Mouse (Mus musculus) heart, postnatal 4 days (tissue): ENCODE results near the gene Bik. TPM values are rescaled to one million over a fixed set of nuclear protein-coding genes. Genes with fewer than 3 reads are reported as not detected.

Experiments used
- DNase-seq: peaks from one replicate; pipeline ENCODE4 v3.0.0; 2021
- total RNA-seq, 2 experiments: library from RNA; stranded (reverse); gene quantifications; 2 replicates each; pipeline ENCODE4 v1.2.3; 2021

Gene Bik
- total RNA-seq, 2 experiments from 2014 or later, result 22.8 to 28.0 TPM

DNA sequence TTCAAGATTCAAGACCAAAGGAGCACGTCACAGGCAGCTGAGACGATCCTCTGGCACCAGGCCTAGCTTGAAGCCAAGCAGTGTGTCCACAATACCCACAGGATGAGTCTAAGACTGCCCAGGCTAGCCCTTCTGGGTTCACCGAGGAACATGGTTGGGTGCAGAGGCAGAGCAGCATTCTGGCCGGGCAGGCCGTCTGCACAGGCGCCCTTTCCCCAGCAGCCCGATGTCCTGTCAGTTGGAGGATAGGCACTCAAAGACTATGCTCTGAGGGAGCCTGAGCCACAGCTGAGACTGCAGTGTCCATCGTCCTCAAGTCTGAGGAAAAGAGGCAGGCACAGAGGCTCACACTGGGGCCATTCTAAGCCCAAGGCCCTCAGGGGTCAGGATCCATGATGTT, 20.5 kb downstream of the Bik start:
- DNase-seq, result no peak

- no peak for DNase-seq
Measured at GRCm38 (mm10) chr15:83550137-83550536, 23.5 kb downstream of the Bik start.

DNA sequence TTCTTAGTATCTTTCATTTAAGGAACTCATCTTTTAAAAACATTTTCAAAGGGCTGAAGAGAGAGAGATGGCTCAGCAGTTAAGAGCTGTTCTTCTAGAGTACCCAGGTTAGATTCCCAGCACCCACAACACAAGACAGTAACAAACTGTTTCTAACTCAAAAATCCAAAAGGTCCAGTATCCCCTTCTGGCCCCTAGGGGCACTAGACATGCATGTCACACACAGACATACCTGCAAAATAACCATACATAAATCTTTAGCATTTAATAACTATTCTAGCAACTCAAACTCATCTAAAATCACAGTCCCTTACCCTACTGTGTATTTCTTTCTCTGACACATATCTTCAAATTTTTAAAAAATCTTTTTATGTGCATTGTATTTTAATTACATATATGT, 27.2 kb downstream of the Bik start:
- DNase-seq, result no peak

DNA sequence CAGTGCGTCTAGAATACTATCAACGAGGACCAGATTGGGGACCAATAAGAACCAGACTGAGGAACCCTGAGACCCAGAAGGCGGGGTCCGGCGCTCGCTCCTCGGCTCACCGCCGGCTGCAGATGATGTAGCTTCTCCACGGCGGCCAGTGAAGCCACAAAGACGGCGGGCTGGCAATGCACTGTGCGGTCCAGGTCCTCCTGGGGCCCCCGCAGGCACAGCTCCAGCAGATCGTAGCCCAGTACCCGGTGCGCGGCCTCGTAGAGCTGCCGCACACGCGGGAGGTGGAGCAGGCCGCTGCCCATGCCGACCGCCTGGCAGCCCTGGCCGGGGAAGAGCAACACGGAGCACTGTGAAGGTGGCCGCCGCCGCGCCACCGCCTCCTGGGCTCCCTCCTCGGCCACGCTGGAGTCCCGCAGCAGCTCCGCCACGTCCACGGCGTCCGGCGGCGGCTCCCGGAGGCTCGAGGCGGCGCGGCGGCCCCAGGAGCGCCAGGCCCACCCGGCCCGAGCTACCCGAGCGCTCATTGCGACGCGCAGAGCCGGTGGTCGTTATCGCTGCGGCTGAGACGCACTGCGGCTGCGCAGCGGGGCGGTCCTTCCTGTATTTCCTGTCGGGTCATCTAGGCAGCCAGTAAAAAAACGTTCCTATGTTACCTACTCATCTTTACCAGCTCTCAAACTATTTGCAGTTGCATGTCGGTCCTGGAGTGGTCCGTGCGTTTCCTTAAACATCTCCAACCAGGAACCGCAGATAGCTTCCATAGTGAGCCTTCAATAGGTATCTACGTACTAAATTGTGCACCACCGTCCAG, 28.7 kb downstream of the Bik start:
- DNase-seq, result peak; percentile 91

DNA sequence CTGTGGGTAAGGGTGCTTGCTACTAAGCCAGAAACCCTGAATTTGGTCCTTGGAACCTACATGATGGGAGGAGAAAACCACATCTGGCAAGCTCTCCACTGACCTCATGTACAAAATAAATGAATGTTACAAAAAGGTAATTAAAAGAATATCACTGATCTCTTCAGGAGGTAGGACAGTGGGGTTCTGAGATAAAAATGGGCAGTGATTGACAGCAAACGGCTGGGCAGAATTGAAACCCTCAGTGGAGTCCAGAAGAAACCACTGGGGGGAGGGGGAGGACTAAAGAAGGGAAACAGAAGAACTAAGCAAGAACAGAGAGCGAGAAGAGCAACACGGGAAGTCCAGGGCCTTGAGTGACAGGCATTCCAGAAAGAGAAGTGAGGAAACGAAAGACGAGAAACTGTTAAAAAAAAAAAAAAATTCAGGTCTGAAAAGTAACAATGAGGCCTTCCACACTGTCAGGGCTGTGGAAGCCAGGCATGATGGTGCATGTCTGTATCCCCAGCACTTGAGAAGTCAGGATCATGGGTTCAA, 34.3 kb downstream of the Bik start:
- DNase-seq, result no peak

GRCm38 (mm10) chr15:83562626-83563270, 36.1 kb downstream of the Bik start:
- DNase-seq, result peak; percentile 88

- DNase-seq, result peak; percentile 63
Measured at GRCm38 (mm10) chr15:83563327-83563856, 36.7 kb downstream of the Bik start, which contains the start of the genes Tspo and Mcat. Gene Tspo (plus strand): TSS chr15:83563592. Gene Mcat (minus strand): TSS chr15:83563787.

GRCm38 (mm10) chr15:83563857-83564651, 37.4 kb downstream of the Bik start:
- DNase-seq, result peak; percentile 54

- DNase-seq, result no peak
Measured at GRCm38 (mm10) chr15:83565434-83565833, 38.8 kb downstream of the Bik start.

GRCm38 (mm10) chr15:83566006-83566405, 39.3 kb downstream of the Bik start:
- no peak for DNase-seq

DNA sequence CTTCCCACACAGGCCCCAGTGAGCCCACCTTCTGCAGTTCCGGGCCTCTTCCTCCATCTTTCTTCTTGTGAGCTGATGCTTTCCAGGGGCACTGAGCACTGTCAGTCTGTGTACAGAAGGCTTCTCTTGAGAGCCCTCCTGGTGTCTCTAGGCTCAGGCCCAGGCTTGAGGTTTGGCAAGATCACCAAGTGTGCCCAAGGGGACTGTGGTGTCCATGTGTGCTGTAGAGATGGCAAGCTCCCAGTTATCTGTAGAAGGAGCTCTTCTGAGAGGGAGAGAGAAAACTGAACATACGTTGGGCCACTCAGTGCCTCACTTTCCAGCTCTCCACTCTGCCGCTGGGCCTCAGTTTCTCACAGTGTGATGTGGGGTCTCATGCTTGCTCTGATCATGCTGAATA, 41.1 kb downstream of the Bik start:
- no peak for DNase-seq

GRCm38 (mm10) chr15:83568544-83568943, 41.9 kb downstream of the Bik start:
- no peak for DNase-seq

DNA sequence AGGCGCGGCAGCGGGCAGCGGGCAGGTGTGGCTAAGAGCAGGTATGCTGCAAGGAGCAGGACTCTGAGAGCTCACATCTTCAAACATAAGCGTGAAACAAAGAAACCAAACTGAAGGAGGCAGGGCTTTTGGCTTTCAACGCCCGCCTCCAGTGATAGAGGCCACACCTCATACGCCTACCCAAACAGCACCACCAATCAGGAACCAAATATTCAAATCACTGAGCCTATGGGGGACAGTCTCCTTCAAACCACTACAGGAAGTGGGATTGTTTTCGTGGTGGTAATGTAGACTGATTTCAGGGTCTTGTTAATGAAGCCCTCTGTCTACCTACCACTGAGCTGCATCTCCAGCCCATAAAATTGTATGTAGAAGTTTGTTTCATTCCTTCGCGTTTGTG, 43.0 kb downstream of the Bik start:
- no peak for DNase-seq

DNA sequence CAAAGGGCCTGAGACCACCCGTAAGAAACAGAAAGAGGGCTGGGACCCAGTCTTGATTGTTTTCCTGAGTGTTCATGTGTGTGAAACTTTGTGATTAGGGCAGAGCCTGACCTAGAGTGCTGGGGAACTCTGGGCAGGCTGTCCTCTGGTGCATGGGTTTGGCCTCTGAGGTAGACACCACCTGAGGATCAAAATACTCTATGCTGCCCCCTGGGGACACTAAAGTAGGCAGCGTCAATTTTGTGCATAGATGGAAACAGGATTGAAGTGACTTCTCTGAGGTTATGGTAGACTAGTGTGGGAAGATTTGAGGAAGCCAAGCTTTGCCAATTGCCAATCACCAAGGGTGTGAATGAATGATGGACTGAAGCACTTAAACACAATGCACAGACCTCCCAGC, 44.0 kb downstream of the Bik start:
- no peak for DNase-seq

DNA sequence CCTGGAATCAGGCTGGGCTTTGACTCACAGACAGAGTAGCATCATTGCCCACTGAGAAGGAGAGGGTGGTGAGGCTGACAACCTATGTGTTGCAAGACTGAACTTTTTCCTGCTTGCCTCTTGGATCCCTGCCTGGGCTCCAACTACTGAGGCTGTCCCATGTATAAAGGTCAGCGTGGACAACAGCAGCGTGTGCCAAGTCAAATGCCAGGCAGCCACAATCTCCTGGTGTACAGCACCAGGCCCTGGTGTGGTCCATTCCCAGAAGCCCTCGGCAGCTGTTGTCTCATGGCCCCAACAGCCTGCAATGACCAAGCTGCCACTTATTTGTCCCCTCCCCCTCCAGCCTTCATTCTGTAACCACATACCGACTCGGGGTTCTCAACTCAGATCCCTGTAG, 45.0 kb downstream of the Bik start:
- no peak for DNase-seq

DNA sequence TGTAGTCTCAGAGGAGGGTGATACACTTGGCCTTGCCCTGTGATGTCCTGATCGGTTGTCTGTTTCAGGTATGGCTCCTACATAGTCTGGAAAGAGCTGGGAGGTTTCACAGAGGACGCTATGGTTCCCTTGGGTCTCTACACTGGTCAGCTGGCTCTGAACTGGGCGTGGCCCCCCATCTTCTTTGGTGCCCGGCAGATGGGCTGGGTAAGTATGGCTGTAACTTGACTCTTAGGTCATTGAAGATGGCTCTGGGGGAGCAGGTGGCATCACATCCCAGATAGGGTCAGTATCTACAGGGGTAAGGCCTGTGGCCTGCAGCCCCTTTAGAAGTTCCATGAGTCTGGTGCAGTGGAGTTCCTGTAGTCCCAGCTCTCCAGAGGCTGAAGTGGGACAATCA, 45.5 kb downstream of the Bik start:
- no peak for DNase-seq

GRCm38 (mm10) chr15:83573606-83574005, 46.9 kb downstream of the Bik start:
- no peak for DNase-seq

DNA sequence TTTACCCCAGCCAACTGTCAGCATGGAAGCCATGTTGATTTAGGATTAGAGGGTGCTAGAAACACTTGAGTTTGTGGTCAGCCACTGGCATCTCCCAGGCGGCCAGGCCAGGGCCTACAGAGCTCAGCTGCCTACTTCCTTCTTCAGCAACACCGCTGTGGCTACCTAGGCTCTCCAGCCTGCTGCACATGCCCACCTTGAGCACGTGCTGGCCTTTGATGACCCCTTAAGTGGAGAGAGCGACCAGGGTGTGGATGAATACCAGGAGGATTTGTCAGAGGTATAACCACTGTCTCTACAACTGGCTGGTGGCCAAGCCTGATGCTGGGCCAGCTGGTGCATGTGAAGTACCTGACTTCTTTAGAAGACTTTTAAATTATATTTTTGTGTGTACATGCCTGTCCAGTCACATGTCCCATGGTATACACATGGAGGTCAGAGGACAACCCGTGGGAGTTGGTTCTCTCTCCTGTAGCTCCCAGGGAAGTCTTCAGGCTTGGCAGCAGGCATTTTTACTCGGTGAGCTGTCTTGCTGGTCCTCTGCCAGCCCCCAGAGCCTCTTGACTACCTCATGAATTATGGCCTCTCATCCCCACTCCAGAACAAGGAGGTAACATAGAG, 48.2 kb downstream of the Bik start:
- DNase-seq, result no peak

- no peak for DNase-seq
Measured at GRCm38 (mm10) chr15:83575543-83575942, 48.9 kb downstream of the Bik start.

- DNase-seq, result no peak
Measured at GRCm38 (mm10) chr15:83576651-83577050, 50.0 kb downstream of the Bik start.

- DNase-seq, result no peak
Measured at GRCm38 (mm10) chr15:83582931-83583330, 56.3 kb downstream of the Bik start.
